Mouse (Mus musculus): ENCODE data around the gene Galnt17. TPM values are rescaled to one million over a fixed set of nuclear protein-coding genes. Genes with fewer than 3 reads are reported as not detected.

Galnt17 gene
- polyA plus RNA-seq, 1 experiment: 0.73 TPM

DNA sequence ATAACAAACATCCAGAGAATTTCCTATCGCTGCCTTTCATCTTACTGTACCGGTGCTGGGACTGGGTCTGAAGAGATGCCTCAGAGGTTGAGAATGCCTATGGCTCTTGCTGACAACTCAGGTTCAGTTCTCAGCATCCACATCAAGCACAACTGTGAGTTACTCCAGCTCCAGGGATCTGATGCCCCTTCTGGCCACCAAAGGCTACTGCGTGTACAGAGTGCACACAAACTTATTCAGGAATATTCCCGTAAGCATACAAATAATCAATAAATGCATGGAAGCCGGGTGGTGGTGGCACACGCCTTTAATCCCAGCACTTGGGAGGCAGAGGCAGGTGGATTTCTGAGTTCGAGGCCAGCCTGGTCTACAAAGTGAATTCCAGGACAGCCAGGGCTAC, 232.5 kb downstream of the Galnt17 start:
- H3K9me3 ChIP-seq (replicated peaks; ENCODE audit: control insufficient read depth, insufficient read depth, low read length, poor library complexity, severe bottlenecking): no peaks in the 10 kb centered on the region
- H3K9ac ChIP-seq (ENCODE audit: low read depth, poor library complexity, severe bottlenecking): no peak overlapping the region
- no peaks in the 10 kb centered on the region for H3K36me3 ChIP-seq (ENCODE audit: control insufficient read depth, insufficient read depth, low read length, poor library complexity, severe bottlenecking)
- TF ChIP-seq CTCF (IDR thresholded peaks at IDR 0.05; ENCODE audit: low read depth, low read length) (no peak), EP300 (IDR thresholded peaks at IDR 0.05; ENCODE audit: insufficient read depth, low read depth, low read length) (no peak), POLR2A (IDR thresholded peaks at IDR 0.05; ENCODE audit: insufficient read depth, low read length) (no peak)
- no peaks in the 10 kb centered on the region for H3K27me3 ChIP-seq (ENCODE audit: control insufficient read depth, insufficient read depth, low read length, poor library complexity, severe bottlenecking)
- no peak overlapping the region for H3K27ac ChIP-seq (ENCODE audit: insufficient read depth, low read length)
- H3K4me1 ChIP-seq (ENCODE audit: control insufficient read depth, insufficient read depth, low read length): peaks cover 1% of the 10 kb centered on the region
- no peak overlapping the region for H3K4me3 ChIP-seq (ENCODE audit: low read depth, low read length)

DNA sequence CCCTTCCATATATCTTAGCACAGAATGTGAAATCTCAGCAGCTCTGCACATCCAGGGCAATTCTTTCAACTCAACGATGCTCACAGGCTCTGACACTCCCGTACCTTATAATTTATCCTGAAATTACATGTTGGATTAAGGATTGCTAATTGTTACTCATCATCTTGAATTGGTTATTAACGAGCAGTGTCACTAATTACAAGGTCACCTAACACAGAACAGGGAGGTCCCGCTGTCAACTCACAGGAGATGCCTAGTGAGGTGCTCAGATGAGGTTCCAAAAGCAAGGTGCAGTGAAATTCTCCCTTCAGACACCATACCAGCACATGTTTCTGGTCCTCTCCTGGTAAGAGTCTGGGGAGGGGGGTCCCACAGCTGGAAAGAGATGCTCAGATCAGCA, 234.0 kb downstream of the Galnt17 start:
- H3K4me3 ChIP-seq (ENCODE audit: low read depth, low read length): no peak overlapping the region
- H3K9ac ChIP-seq (ENCODE audit: low read depth, poor library complexity, severe bottlenecking): no peak overlapping the region
- H3K27ac ChIP-seq (ENCODE audit: insufficient read depth, low read length): no peak overlapping the region
- no peaks in the 10 kb centered on the region for H3K9me3 ChIP-seq (replicated peaks; ENCODE audit: control insufficient read depth, insufficient read depth, low read length, poor library complexity, severe bottlenecking)
- H3K36me3 ChIP-seq (ENCODE audit: control insufficient read depth, insufficient read depth, low read length, poor library complexity, severe bottlenecking): no peaks in the 10 kb centered on the region
- no peak for TF ChIP-seq POLR2A (IDR thresholded peaks at IDR 0.05; ENCODE audit: insufficient read depth, low read length)
- TF ChIP-seq CTCF (IDR thresholded peaks at IDR 0.05; ENCODE audit: low read depth, low read length): no peak
- no peak for TF ChIP-seq EP300 (IDR thresholded peaks at IDR 0.05; ENCODE audit: insufficient read depth, low read depth, low read length)
- H3K27me3 ChIP-seq (ENCODE audit: control insufficient read depth, insufficient read depth, low read length, poor library complexity, severe bottlenecking): no peaks in the 10 kb centered on the region
- H3K4me1 ChIP-seq (ENCODE audit: control insufficient read depth, insufficient read depth, low read length): peaks cover 1% of the 10 kb centered on the region

DNA sequence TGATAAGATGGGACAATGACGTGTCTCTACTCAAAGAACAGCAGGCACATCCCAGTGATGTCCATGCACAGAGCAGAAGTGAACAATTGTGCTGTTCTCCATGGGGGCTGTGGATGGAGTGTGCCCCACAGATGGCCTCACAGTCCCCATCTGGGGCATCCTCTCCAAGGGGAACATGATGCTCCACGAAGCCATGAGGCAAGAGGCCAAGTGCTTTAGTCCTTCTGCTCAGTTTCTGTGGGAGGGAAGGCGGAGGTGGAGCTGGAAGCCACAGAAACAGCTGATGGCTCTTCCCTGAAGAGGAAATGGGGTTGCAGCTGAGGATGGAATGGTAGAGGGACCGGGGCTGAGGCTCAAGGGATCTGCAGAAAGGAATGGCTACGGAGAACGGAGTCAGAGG, 243.1 kb downstream of the Galnt17 start:
- Histone ChIP-seq H3K36me3 (ENCODE audit: control insufficient read depth, insufficient read depth, low read length, poor library complexity, severe bottlenecking) (no peaks in the 10 kb centered on the region), H3K9ac (ENCODE audit: low read depth, poor library complexity, severe bottlenecking) (no peak overlapping the region), H3K27me3 (ENCODE audit: control insufficient read depth, insufficient read depth, low read length, poor library complexity, severe bottlenecking) (no peaks in the 10 kb centered on the region), H3K9me3 (replicated peaks; ENCODE audit: control insufficient read depth, insufficient read depth, low read length, poor library complexity, severe bottlenecking) (no peaks in the 10 kb centered on the region), H3K4me3 (ENCODE audit: low read depth, low read length) (no peak overlapping the region), H3K27ac (ENCODE audit: insufficient read depth, low read length) (no peak overlapping the region), H3K4me1 (ENCODE audit: control insufficient read depth, insufficient read depth, low read length) (no peaks in the 10 kb centered on the region)
- TF ChIP-seq POLR2A (IDR thresholded peaks at IDR 0.05; ENCODE audit: insufficient read depth, low read length) (no peak), EP300 (IDR thresholded peaks at IDR 0.05; ENCODE audit: insufficient read depth, low read depth, low read length) (no peak), CTCF (IDR thresholded peaks at IDR 0.05; ENCODE audit: low read depth, low read length) (no peak)

DNA sequence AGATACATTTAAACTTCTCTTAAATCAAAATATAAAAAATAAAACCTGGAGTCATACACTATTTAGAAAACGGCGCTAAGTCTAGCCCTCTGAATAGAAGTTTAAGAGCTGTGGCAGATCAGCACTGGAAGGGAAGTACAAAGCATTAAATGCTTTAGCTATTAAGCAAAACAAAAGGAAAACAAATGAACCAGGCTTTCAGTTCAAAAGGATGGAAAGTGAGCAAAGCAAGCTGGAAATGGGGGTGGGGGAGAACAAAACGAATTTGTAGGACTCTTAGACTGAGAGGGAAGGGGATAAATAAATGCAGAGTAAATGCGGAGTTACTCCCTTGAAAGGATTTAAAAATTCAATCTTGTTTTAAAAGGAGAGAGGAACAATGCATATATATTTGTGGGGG, 259.8 kb downstream of the Galnt17 start:
- no peaks in the 10 kb centered on the region for H3K27me3 ChIP-seq (ENCODE audit: control insufficient read depth, insufficient read depth, low read length, poor library complexity, severe bottlenecking)
- no peaks in the 10 kb centered on the region for H3K9me3 ChIP-seq (replicated peaks; ENCODE audit: control insufficient read depth, insufficient read depth, low read length, poor library complexity, severe bottlenecking)
- H3K4me3 ChIP-seq (ENCODE audit: low read depth, low read length): no peak overlapping the region
- no peaks in the 10 kb centered on the region for H3K4me1 ChIP-seq (ENCODE audit: control insufficient read depth, insufficient read depth, low read length)
- TF ChIP-seq CTCF (IDR thresholded peaks at IDR 0.05; ENCODE audit: low read depth, low read length): no peak
- TF ChIP-seq EP300 (IDR thresholded peaks at IDR 0.05; ENCODE audit: insufficient read depth, low read depth, low read length): no peak
- no peak overlapping the region for H3K9ac ChIP-seq (ENCODE audit: low read depth, poor library complexity, severe bottlenecking)
- no peaks in the 10 kb centered on the region for H3K36me3 ChIP-seq (ENCODE audit: control insufficient read depth, insufficient read depth, low read length, poor library complexity, severe bottlenecking)
- H3K27ac ChIP-seq (ENCODE audit: insufficient read depth, low read length): no peak overlapping the region

DNA sequence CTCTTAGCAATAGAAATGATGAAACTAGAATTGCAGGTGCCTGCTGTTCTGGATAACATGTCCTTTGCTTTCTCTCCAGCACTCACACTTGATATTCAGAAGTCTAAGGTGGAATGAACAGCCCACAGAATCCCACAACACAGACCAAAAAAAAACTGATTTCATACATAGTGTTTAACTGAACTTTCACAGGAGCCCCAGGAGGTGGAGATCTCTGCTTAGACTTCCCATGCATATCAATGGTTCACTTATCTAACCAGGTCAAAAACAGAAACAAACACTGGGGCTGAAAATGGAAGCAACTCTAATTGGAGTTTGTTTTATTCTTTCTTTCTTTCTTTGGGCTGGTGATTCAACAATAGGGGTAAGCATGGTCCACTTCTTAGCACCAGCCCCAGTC, 265.2 kb downstream of the Galnt17 start:
- H3K4me1 ChIP-seq (ENCODE audit: control insufficient read depth, insufficient read depth, low read length): no peaks in the 10 kb centered on the region
- H3K36me3 ChIP-seq (ENCODE audit: control insufficient read depth, insufficient read depth, low read length, poor library complexity, severe bottlenecking): no peaks in the 10 kb centered on the region
- H3K9me3 ChIP-seq (replicated peaks; ENCODE audit: control insufficient read depth, insufficient read depth, low read length, poor library complexity, severe bottlenecking): no peaks in the 10 kb centered on the region
- H3K27ac ChIP-seq (ENCODE audit: insufficient read depth, low read length): no peak overlapping the region
- no peaks in the 10 kb centered on the region for H3K27me3 ChIP-seq (ENCODE audit: control insufficient read depth, insufficient read depth, low read length, poor library complexity, severe bottlenecking)
- H3K4me3 ChIP-seq (ENCODE audit: low read depth, low read length): no peak overlapping the region
- no peak overlapping the region for H3K9ac ChIP-seq (ENCODE audit: low read depth, poor library complexity, severe bottlenecking)
- no peak for TF ChIP-seq POLR2A (IDR thresholded peaks at IDR 0.05; ENCODE audit: insufficient read depth, low read length)
- TF ChIP-seq EP300 (IDR thresholded peaks at IDR 0.05; ENCODE audit: insufficient read depth, low read depth, low read length): no peak
- TF ChIP-seq CTCF (IDR thresholded peaks at IDR 0.05; ENCODE audit: low read depth, low read length): no peak

DNA sequence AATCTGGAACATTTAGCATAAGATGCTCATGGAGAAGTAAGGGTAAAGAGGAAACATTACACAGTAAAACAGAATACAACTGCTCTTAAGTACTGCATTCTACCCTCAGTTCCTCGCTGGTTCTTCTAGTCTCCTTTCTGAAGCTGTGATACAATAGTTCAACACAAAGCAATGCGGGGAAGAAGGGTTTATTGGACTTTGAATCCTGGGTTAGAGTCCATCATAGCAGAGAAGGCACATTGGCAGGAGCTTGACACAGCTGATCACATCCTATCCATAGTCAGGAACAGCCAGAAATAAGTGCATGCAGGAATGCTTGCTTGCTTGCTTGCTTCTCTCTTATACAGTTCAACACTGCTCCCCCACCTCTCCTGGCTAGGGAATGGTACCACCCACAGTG, 267.9 kb downstream of the Galnt17 start:
- TF ChIP-seq POLR2A (IDR thresholded peaks at IDR 0.05; ENCODE audit: insufficient read depth, low read length) (no peak), EP300 (IDR thresholded peaks at IDR 0.05; ENCODE audit: insufficient read depth, low read depth, low read length) (no peak), CTCF (IDR thresholded peaks at IDR 0.05; ENCODE audit: low read depth, low read length) (no peak)
- Histone ChIP-seq H3K4me1 (ENCODE audit: control insufficient read depth, insufficient read depth, low read length) (no peaks in the 10 kb centered on the region), H3K27me3 (ENCODE audit: control insufficient read depth, insufficient read depth, low read length, poor library complexity, severe bottlenecking) (no peaks in the 10 kb centered on the region; the same call in 1 of the 2 replicates), H3K9ac (ENCODE audit: low read depth, poor library complexity, severe bottlenecking) (no peak overlapping the region), H3K9me3 (replicated peaks; ENCODE audit: control insufficient read depth, insufficient read depth, low read length, poor library complexity, severe bottlenecking) (no peaks in the 10 kb centered on the region), H3K4me3 (ENCODE audit: low read depth, low read length) (no peak overlapping the region), H3K27ac (ENCODE audit: insufficient read depth, low read length) (no peak overlapping the region), H3K36me3 (ENCODE audit: control insufficient read depth, insufficient read depth, low read length, poor library complexity, severe bottlenecking) (no peaks in the 10 kb centered on the region)
